Mouse (Mus musculus) forebrain, embryonic 14.5 days (tissue): Measurements from ENCODE around the gene Gm19935. TPM values are rescaled to one million over a fixed set of nuclear protein-coding genes. Genes with fewer than 3 reads are reported as not detected.
A peak's percentile ranks its signal among the peaks of the same experiment; 100 is the strongest.

Experiments
- ATAC-seq: fragments of 200-750 bp; cut with Nextera tagmentation; 2 replicates; pipeline ENCODE4 v1.8.0; 2017; ENCODE audit warnings: mild to moderate bottlenecking, moderate library complexity
- DNase-seq: peaks from one replicate; pipeline ENCODE4 v3.0.0-alpha.2; 2015; ENCODE audit warnings: low spot score
- H3K27ac ChIP-seq: fragments of 300-500 bp; sonication (generic); 2 replicates; pipeline ENCODE4 v1.5.1; 2014; ENCODE audit warnings: low read depth, mild to moderate bottlenecking, control low read depth, low read length, moderate library complexity
- H3K27me3 ChIP-seq: fragments of 300-500 bp; sonication (generic); replicated peaks from 2 replicates; pipeline ENCODE4 v1.6.1; 2014; ENCODE audit warnings: low read length, control low read depth, mixed read lengths; ENCODE audit not compliant: control insufficient read depth, insufficient read depth
- H3K36me3 ChIP-seq: fragments of 300-500 bp; sonication (generic); 2 replicates; pipeline ENCODE4 v1.6.1; 2014; ENCODE audit warnings: low read length, control low read depth; ENCODE audit not compliant: control insufficient read depth, insufficient read depth
- H3K4me1 ChIP-seq: fragments of 300-500 bp; sonication (generic); 2 replicates; pipeline ENCODE4 v1.6.1; 2014; ENCODE audit warnings: antibody characterized with exemption, low read length, control low read depth; ENCODE audit not compliant: control insufficient read depth, insufficient read depth
- H3K4me2 ChIP-seq: fragments of 300-500 bp; sonication (generic); 2 replicates; pipeline ENCODE4 v1.6.1; 2014; ENCODE audit warnings: mild to moderate bottlenecking, control low read depth, low read length
- H3K4me3 ChIP-seq: fragments of 300-500 bp; sonication (generic); 2 replicates; pipeline ENCODE4 v1.5.1; 2014; ENCODE audit warnings: low read depth, low read length, control low read depth
- H3K9ac ChIP-seq: fragments of 300-500 bp; sonication (generic); 2 replicates; pipeline ENCODE4 v1.6.1; 2014; ENCODE audit warnings: mild to moderate bottlenecking, low read length, control low read depth, moderate library complexity
- H3K9me3 ChIP-seq: fragments of 300-500 bp; sonication (generic); replicated peaks from 2 replicates; pipeline ENCODE4 v1.6.1; 2016; ENCODE audit warnings: low read length, control low read depth, mixed read lengths; ENCODE audit not compliant: control insufficient read depth
- WGBS: fragments of 180-500 bp; shearing (Covaris S2); extraction: QIAGEN DNeasy Blood & Tissue Kit; methylation state at CpG from one replicate; pipeline ENCODE4 v1.1.7; 2014; 5-methylcytosine and 5-hydroxymethylcytosine counted together
- polyA plus RNA-seq: library from polyadenylated mRNA; unstranded; fragments of >200 nt; fragmentation: Nextera tagmentation; extraction: Ambion mirVana; gene quantifications from 2 replicates; pipeline ENCODE4 v1.2.1, GENCODE M21; 2014

The Gm19935 gene
- polyA plus RNA-seq, 1 experiment from 2014 or later, result 0.48 TPM

GRCm38 (mm10) chr8:90849462-90850050 is 32.4 kb upstream of the Gm19935 start:
- no peak overlapping the region for H3K4me3 ChIP-seq
- no peak overlapping the region for H3K4me2 ChIP-seq
- H3K27me3 ChIP-seq, result no peaks in the 10 kb centered on the region
- peak overlapping the region; percentile 41; the same call in 1 of the 2 replicates for H3K9ac ChIP-seq
- peak overlapping the region; percentile 41; the same call in 1 of the 2 replicates for H3K27ac ChIP-seq
- WGBS, result 51% methylated on average over 11 of the region's 11 CpGs
- ATAC-seq (peak; percentile 65; the same call in 1 of the 2 replicates), DNase-seq (peak; percentile 78)
- no peaks in the 10 kb centered on the region for H3K36me3 ChIP-seq
- no peaks in the 10 kb centered on the region for H3K9me3 ChIP-seq
- peaks cover 18% of the 10 kb centered on the region for H3K4me1 ChIP-seq

- Histone ChIP-seq H3K4me3 (no peak overlapping the region), H3K36me3 (no peaks in the 10 kb centered on the region), H3K27ac (no peak overlapping the region), H3K4me1 (peaks cover 11% of the 10 kb centered on the region), H3K27me3 (no peaks in the 10 kb centered on the region), H3K9ac (no peak overlapping the region), H3K4me2 (no peak overlapping the region), H3K9me3 (no peaks in the 10 kb centered on the region)
- DNase-seq (no peak), ATAC-seq (no peak)
- WGBS, result 92% methylated on average over 7 of the region's 7 CpGs
Observed at GRCm38 (mm10) chr8:90847980-90848379, 30.8 kb upstream of the Gm19935 start.

- Histone ChIP-seq H3K36me3 (no peaks in the 10 kb centered on the region), H3K27me3 (no peaks in the 10 kb centered on the region), H3K27ac (no peak overlapping the region), H3K4me1 (peaks cover 3% of the 10 kb centered on the region), H3K4me2 (no peak overlapping the region), H3K9ac (no peak overlapping the region), H3K4me3 (no peak overlapping the region), H3K9me3 (no peaks in the 10 kb centered on the region)
- ATAC-seq (no peak), DNase-seq (no peak)
- WGBS, result 77% methylated on average over 9 of the region's 9 CpGs
Observed at GRCm38 (mm10) chr8:90844179-90844967, 27.2 kb upstream of the Gm19935 start.

GRCm38 (mm10) chr8:90843127-90843526 is 25.9 kb upstream of the Gm19935 start:
- Histone ChIP-seq H3K9ac (no peak overlapping the region), H3K4me1 (no peaks in the 10 kb centered on the region), H3K4me2 (no peak overlapping the region), H3K36me3 (no peaks in the 10 kb centered on the region), H3K4me3 (no peak overlapping the region), H3K27ac (no peak overlapping the region), H3K27me3 (no peaks in the 10 kb centered on the region), H3K9me3 (no peaks in the 10 kb centered on the region)
- no peak for DNase-seq
- 82% methylated on average over 6 of the region's 6 CpGs for WGBS
- ATAC-seq, result no peak

GRCm38 (mm10) chr8:90841321-90841720 is 24.1 kb upstream of the Gm19935 start:
- no peak overlapping the region for H3K4me3 ChIP-seq
- H3K9me3 ChIP-seq, result no peaks in the 10 kb centered on the region
- DNase-seq (no peak), ATAC-seq (no peak)
- WGBS, result 37% methylated on average over 13 of the region's 13 CpGs
- H3K4me1 ChIP-seq, result no peaks in the 10 kb centered on the region
- H3K36me3 ChIP-seq, result no peaks in the 10 kb centered on the region
- H3K4me2 ChIP-seq, result no peak overlapping the region
- H3K27me3 ChIP-seq, result no peaks in the 10 kb centered on the region
- H3K9ac ChIP-seq, result no peak overlapping the region
- H3K27ac ChIP-seq, result no peak overlapping the region

- Histone ChIP-seq H3K9me3 (no peaks in the 10 kb centered on the region), H3K27me3 (no peaks in the 10 kb centered on the region), H3K4me2 (no peak overlapping the region), H3K4me3 (no peak overlapping the region), H3K27ac (no peak overlapping the region), H3K36me3 (no peaks in the 10 kb centered on the region), H3K4me1 (no peaks in the 10 kb centered on the region), H3K9ac (no peak overlapping the region)
- ATAC-seq (no peak), DNase-seq (no peak)
- WGBS, result 85% methylated on average over 11 of the region's 11 CpGs
Observed at GRCm38 (mm10) chr8:90839725-90840714, 22.8 kb upstream of the Gm19935 start.

- DNase-seq (no peak), ATAC-seq (no peak)
- Histone ChIP-seq H3K4me3 (no peak overlapping the region), H3K27ac (no peak overlapping the region), H3K27me3 (no peaks in the 10 kb centered on the region), H3K9me3 (no peaks in the 10 kb centered on the region), H3K4me1 (no peaks in the 10 kb centered on the region), H3K9ac (no peak overlapping the region), H3K36me3 (no peaks in the 10 kb centered on the region), H3K4me2 (no peak overlapping the region)
- 92% methylated on average over 6 of the region's 6 CpGs for WGBS
Observed at GRCm38 (mm10) chr8:90837440-90837839, 20.2 kb upstream of the Gm19935 start.

GRCm38 (mm10) chr8:90834321-90834672 is 17.1 kb upstream of the Gm19935 start:
- H3K4me3 ChIP-seq, result no peak overlapping the region
- DNase-seq, result no peak
- H3K9ac ChIP-seq, result no peak overlapping the region
- peaks cover 2% of the 10 kb centered on the region for H3K4me1 ChIP-seq
- no peaks in the 10 kb centered on the region for H3K27me3 ChIP-seq
- H3K4me2 ChIP-seq, result no peak overlapping the region
- WGBS, result 88% methylated on average over 3 of the region's 3 CpGs
- ATAC-seq, result no peak
- no peaks in the 10 kb centered on the region for H3K9me3 ChIP-seq
- no peaks in the 10 kb centered on the region for H3K36me3 ChIP-seq
- no peak overlapping the region for H3K27ac ChIP-seq
